Mouse (Mus musculus): Measurements from ENCODE around the gene Pycard.
"Not testable (repeated sequence)": the region's sequence is repeated elsewhere in the genome, so short reads cannot be mapped to it uniquely, and the experiment has no call there.

Pycard gene

DNA sequence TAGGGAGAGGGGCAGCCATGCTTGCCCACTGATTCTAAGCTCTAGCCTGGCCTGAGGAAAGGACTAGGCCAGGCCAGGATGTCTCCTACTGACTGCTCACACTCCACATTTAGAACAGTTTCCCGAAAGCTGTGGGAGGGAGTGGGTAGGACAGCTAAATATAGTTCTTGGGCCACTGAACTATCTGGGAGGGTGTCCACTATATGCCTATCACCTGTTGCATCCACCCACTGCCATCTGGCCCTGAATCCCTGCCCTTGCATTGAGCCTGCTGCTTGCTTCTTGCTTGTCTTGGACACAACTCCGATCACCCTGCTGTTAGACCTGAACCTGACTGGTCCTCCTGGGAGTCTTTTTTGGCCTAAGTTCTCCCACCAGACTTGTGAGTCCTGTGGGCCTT, 10.0 kb upstream of the Pycard start, which contains the start of gene Trim72:
Gene Trim72, plus strand, starts transcription at position 262 of the 400 bp plus-strand sequence.
- DNase-seq (ENCODE audit: low read depth, low spot score): no peak

DNA sequence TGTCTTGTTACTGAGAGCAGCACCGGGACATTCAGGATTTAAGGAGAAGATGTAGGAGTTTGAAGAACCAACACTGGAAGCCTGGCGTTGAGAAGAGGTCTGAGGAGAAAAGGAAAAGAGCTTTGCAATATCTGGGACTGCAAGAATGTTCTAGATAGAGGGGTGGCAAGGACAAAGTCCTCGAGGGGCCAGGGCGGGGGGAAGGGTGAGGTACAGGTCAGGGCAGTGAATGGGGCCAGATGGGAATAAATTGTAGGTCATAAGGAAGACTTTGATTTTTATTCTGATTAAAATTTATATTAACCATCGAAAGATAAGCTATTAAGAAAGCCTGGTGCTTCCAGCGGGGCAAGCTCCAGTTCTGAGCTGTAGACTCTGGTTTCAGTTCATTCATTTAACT, 9.4 kb upstream of the Pycard start:
- no peak for DNase-seq (ENCODE audit: low read depth, low spot score)

DNA sequence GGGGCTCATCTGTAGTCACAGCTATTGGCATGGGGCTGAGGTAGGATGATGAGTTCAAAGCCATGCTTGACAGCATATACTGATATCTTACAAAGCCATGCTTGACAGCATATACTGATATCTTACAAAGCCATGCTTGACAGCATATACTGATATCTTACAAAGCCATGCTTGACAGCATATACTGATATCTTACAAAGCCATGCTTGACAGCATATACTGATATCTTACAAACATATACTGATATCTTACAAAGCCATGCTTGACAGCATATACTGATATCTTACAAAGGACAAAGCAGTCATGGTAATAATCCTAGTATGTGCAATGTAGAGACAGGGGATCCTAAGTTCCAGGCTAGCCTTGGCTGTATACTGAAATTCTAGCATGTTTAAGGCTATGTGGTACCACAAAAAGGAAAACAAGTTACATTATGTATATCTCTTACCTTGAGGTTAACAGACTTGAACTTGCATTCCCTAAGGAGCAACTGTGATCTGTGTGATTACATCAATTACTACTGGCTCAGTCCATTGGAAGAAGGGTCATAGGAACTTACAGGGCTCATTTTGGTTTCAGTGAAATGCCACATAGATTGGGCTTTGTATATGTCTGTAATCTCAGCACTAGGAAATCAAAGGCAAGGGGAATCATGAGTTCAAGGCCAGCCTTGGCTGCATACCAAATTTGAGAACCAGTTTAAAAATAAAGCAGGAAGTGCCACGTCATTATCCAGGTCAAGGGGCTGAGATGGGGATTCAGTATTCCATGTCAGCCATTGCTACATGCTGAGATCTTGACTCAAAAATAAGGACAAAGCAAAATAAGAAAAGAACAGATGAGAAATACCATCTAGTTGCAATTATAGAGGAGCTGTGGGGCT, 6.6 kb upstream of the Pycard start:
- no peak for DNase-seq (ENCODE audit: low read depth, low spot score)

DNA sequence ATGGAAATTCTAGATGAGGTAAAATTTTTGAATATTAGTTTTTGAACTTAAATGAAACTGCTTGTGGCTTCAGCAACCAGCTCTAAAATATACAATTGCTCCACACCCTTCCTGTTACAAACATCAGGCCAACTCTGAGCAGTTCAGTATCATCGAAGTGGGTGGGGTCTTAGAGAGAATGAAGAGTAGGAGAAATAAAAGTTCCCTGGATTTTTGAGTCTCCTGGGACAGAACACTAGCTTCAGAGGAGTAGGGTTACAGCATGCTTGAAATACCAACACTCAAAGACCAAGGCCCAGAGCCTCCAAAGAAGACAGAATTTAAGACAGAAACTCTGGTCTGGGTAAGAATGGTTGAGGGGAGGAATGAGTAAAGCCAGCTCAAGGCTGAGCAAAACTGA, 5.8 kb upstream of the Pycard start:
- no peak for DNase-seq (ENCODE audit: low read depth, low spot score)

DNA sequence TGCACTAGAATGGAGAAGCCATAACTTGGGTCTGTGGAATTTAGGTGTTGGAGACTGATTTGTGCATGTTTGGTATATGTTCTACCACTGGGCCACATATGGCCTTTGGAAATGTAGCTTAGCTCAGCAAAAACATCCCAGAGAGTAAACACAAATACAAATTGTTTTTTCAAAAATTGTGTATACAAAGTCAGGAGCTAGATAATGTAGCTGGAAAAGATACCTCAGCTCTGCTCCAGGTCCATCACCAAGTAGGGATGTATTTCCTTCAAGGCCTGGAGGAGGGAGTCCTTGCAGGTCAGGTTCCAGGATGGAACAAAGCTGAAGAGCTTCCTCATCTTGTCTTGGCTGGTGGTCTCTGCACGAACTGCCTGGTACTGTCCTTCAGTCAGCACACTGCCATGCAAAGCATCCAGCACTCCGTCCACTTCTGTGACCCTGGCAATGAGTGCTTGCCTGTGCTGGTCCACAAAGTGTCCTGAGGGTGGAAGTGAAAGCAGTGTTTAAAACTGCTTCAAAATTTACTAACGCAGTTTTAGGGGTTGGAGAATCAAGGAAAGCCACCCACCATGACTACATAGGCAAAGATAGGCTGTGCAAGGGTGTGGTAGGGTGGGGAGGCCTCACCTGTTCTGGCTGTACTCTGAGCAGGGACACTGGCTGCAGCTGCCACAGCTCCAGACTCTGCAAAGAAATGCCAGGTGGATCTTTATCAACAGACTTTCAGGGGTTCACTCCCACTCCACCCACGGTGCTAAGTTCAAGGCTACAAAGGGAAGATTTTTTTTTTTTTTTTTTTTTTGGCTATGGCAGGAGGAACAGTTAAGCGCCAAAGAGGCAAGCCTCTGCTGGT, 953 bp downstream of the Pycard start:
- no peak for DNase-seq (ENCODE audit: low read depth, low spot score)

DNA sequence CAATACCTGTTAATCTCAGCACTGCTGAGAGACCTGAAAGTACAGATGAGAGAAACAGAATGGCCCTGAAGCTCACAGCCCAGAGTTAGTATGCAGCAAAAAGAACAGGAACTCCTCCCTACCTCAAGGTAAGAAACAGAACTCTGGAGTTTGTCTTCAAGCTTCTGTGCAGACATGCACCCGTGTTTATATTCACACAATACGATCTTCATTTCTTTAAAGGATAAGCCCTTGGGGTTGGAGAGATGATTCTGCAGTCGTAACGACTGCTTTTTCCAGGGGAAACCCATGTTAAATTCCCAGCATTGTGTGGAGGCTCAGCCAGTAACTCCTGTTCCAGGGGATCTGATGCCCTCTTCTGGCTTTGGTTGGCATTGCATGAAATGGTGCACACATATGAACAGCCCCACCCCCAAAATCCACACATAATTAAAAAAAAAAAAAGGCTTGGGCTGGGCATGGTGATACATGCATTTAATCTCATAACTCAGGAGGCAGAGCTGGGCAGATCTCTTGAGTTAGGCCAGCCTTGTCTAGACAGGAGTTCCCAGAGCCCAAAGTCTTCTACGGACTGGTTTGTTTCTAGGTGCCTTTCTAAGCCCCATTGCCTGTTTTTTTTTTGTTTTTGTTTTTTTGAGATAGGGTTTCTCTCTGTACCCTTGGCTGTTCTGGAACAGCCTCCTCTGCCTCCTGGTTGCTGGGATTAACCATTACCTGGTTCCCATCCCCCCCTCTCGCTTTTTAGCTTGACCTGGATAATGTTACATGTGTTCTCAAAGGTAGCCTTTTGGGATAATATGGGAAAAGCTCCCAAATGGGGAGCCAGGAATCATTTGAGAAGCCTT, 1.8 kb downstream of the Pycard start:
- DNase-seq (ENCODE audit: low read depth, low spot score): no peak

DNA sequence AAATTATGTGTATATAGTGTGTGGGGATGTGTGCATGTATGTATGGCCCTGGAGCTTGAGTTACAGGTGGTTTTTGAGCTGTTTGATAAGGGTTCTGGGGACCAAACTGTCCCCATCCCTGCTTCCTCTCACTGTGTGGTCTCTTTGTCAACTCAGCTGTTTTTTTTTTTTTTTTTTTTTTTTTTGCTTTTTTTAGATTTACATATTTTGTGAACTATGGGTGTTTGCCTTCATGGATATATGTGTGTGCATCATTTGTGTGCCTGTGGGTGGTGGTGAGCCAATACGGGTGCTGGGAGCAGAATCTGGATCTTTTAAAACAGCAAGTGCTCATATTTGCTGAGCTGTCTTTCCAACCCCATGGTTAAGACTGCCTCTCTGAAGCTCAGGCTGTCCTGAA, 4.8 kb downstream of the Pycard start:
- no peak for DNase-seq (ENCODE audit: low read depth, low spot score)

DNA sequence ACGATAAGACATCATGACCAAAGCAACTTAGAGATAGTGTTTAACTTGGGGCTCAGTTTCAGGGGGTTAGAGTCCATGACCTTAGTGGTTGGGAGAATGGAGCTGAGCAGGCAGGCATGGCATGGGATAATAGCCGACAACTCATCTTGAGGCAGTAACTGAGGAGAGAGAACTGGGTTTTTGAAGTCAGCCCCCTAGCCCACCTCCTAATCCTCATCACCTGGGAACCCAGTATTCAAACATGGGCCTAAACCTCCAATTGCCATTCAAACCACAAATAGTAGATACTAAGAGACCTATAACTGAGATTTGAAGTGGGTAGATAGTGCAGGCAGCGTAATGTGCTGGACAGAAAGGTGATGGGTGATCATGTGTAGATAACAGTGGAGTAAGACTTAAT, 13.1 kb downstream of the Pycard start:
- DNase-seq (ENCODE audit: low read depth, low spot score): no peak

DNA sequence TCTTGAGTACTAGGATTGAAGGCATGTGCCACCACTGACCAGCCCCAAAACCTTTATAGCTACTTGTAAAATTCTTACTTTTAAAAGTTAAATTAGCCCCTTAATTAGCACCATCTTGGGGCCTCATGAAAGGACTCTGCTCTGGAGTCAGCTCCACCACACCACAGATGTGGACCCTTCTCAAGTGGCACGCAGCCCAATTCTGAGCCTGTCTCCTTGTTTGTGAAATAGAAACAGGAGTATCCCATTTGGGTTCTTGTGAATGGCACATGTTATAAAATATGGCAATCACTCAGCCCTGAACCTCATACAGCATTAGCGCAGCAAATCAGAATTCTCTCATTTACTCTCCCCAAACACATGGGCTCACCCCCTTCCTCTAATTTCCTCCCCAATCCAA, 14.8 kb downstream of the Pycard start:
- DNase-seq (ENCODE audit: low read depth, low spot score): no peak

DNA sequence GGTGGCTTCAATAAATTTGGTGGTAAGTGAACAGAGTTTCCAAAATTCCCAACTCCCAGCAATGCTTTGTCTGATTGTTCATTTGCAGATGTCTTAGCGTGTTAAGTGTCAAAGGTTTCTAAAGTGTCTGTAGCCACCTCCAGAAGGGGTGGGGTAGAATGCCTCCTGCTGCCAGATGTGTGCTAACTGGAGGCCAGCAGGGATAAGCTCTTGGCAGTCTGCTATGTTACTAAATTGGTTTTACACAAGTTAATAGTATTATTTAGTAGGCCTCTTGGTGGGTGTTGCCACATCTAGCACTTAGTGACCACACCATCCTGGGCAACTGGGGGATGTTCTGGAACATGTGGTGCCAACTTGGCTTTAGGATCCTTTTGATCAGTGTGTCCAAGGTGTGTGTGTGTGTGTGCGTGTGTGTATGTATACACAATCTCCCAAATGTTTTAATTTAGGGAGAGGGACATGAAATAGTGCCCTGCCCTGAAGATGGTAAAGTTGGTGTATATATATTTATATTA, 19.2 kb downstream of the Pycard start:
- DNase-seq (ENCODE audit: low read depth, low spot score): no peak

DNA sequence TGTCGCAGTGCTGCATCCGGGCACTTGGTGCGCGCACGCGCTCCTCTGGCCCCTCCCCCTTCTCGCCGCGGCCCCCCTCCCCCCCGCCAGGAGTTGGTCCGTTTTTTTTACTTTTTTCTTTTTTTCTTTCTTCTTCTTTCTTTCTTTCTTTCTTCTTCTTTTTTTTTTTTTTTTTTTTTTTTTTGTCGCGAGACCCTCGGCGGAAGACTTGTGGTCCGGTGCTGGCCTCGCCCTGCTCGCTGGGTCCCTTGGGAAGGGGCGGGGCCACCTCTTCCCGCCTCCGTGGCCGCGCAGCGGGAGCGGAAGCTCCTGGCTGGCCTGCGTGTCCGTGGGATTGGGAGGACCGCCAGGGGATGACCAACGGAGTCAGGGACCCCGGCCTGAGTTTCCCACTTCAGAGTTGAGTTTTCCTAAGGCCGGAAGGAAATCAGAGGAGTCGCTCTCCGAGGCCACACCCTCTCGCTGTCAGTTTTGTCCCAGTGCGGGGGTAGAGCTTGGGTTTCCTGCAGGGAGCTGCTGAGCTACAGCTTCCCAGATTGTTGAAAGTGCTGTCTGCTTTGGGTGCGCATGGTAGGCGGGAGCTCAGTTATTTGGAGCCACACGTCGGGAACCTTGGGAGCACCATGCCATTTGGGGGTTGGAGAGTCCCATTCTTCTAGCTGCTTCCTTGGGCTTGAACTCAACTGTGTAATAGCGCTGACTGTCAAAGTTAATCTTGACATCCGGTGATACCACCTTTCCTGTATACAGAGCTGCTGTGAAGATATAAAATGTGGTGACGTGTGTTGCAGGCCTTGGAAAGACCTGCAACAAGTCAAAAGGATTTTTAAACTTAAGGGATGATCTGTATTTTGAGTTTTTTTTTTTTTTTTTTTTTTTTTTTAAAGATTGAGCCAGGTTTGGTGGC, 25.5 kb downstream of the Pycard start:
- no peak for DNase-seq (ENCODE audit: low read depth, low spot score)

DNA sequence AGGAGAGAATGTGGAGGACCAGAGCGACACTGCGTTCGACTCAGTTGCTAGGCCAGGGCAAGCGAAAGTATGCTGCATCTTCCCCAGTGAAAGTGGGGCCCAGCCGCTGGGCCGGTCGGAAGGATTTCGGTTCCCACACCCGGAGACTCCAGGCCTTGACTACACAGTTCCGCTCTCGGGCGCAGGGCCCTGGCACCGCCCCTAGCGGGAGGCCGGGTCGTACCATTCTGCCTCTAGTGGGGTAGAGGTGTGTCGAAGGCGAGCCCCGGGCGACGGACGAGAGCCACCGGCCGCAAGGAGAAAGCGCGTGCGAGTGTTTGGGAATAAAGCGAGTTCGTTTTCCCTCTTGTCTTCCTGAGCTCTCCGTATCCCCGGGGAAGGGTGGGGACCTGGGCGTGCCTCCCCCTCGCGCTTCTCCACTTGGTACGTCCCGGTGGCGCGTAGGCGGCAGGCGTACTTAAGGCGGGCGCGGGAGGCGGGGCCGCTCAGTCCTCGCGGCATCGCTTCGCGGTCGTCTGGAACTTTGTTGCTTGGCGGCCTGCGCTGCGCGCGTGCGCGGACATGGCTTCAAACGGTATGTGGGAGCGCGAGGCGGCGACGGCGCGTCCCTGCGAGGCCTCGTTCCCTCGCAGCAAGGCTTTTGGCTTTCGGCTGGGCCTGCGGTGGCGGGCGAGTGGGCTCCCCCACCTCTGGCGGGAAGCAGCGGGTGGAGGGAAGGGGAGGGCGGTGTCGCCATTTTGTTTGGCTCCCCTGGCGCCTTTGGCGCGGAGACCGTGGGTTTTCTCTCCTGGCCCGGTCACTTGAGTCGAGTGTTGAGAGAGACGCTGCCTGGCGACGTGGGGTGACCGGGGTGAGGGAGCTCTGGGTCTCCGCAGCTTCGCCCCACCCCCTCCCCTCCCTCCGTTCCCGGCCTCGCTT, 26.4 kb downstream of the Pycard start, which contains the start of gene Fus:
Gene Fus, plus strand, starts transcription at position 454 of the 918 bp plus-strand sequence.
- DNase-seq (ENCODE audit: low read depth, low spot score): peak; percentile 86

DNA sequence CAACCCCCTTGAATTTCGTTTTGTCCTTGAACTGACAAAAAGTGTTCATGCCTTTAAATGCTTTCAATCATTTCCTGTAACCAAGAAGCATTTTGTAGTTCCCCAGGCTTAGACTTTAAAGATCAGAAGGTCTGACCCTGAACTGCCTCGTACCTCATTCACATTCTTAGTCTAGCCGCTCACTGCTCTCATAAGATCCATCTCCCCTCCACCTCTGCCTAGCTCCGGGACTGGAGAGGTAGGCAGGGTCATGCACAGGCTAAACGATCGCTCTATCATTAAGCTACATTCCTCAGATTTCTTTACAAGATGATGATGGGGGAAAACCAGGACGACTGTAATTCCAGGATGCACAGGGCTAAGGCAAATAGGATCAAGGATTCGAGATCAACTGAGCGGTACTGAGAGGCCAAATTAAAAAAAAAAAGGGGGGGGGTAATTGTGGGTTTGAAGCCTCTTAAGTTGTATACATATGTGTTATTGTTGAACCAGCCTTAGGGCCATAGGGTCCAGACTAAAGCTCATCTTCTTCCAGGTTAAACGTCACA, 27.2 kb downstream of the Pycard start:
- DNase-seq (ENCODE audit: low read depth, low spot score): no peak

DNA sequence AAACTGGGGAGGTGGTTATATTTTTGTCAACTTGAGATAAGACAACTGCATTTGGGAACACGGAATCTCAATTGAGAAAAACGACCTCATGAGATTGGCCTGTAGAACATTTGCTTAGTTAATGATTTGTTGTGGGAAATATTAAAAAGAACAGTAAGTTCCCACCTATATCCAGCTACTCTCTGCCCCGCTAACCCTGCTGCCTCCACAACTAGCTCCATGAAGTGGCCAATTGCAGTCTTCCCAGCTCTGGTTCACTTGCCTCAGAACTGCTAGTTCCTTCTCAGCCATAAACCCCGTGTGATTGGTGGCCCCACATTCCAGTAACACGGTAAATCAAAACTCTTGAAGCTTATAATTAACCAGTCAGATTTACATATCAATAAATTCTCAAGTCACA, 34.3 kb downstream of the Pycard start:
- no peak for DNase-seq (ENCODE audit: low read depth, low spot score)

DNA sequence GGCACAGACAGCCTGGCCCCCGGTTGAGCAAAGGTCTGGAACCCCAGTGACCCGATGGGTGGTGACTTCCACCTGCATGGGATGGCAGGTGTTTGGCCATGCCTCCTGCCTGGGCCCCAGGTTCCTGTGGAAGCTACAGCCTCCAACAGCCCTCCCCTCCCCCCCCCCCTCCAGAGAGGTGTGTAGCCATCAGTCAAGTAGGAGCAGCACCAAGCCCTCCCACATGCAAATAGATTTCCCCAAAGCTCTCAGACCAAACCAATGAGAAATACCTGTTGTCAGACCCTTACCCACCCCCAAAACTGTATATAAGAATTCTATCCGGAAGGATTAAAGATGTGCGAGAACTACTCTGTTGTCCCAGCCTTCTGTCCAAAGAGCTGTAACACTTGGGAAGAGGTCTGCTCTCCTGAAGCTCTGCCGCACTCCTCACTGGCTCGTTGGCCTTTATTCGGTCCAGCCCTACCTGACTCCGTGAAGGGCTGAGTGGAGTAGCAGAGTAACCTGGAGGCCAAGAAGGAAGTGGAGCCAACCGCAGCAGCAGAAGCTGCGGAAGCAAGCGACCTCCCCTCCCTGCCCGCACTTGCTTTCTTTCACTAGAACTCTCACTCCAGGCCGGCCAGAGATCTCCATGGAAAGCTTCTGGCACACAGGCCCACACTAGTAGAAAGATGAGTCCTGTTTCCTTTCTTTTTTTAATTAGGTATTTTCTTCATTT, 40.6 kb downstream of the Pycard start:
- no peak for DNase-seq (ENCODE audit: low read depth, low spot score)

DNA sequence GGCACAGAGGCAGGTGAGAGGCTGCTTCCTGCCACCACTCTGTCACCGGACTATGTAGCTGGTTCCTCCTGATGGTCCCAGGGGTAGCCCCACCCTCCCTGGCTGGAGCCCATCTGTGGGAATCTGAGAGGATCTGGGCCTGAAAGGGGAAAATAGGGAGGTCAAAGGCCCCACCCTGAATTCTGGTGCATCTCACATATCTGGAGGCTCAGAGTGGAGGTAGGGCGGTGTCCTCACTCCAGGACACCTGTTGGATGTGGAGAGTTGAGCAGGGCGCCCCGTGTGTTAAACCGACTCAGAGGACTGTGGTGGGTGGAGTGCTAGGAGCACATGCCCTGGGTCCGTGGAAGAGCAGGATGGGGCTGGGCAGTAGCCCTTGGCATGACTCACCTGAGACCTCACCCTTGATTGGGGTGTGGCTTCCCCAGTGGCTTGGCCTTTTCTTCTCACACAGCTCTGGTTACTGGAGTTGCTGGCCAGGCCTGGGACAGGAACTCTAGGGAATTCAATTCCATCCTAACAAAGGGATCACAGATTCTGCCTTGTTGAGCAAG, 47.1 kb downstream of the Pycard start, which contains the start of gene Prss36:
Gene Prss36, minus strand, starts transcription at position 256 of the 554 bp plus-strand sequence.
- DNase-seq (ENCODE audit: low read depth, low spot score): no peak

DNA sequence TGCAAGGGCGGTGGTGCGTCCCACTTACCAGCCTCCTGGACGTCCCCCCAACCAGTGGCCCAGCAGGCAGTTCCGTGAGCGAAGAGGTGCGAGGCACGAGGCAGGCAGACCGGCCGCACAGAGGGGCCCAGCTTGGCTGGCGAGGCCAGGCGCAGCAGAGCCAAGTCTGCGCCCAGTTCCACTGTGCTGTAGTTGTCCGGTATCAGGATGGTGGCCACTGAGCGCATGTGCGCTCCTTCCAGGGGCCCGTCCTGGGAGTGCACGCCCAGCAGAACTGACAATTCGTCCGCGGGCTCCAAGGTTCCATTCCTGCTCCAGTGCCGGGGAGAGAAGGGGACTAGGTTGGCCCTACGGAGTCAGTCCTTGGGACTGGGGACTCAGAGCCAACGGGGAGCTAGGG, 49.1 kb downstream of the Pycard start:
- DNase-seq (ENCODE audit: low read depth, low spot score): no peak

DNA sequence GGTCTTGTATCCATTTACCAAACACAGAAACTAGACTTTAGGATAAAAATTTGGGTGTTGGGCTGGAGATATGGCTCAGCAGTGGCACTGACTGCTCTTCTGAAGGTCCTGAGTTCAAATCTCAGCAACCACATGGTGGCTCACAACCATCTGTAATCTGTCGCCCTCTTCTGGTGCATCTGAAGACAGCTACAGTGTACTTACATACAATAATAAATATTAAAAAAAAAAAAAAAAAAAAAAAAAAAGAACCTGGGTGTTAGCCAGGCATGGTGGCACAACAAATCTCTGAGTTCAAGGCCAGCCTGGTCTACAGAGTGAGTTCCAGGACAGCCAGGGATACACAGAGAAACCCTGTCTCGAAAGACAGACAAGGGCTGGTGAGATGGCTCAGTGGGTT, 51.6 kb downstream of the Pycard start:
- DNase-seq (ENCODE audit: low read depth, low spot score): not testable (repeated sequence)

Data from WW6 (cell line).